In genomic region chr11:25997469-25997868, GRCm38 (mm10) we compare ENCODE assay signal across 21 mouse cellular contexts.
"Had no signal": no experiment of that assay in that cellular context is flagged by ENCODE, and none has a peak within 500 bp of the region (broad histone marks: within the 10 kb centered on the region; RNA-seq: fewer than 3 reads in every experiment).

No protein-coding gene starts in this region.

- H3K27me3 ChIP-seq: kidney, embryonic 15.5 days; limb, embryonic 12.5 days; limb, embryonic 15.5 days; megakaryocyte, embryonic 14.5 days; midbrain, embryonic 13.5 days had no signal

- H3K36me3 ChIP-seq: kidney, embryonic 15.5 days; limb, embryonic 12.5 days; limb, embryonic 15.5 days; midbrain, embryonic 10.5 days; midbrain, embryonic 13.5 days had no signal

- H3K4me2 ChIP-seq: kidney, embryonic 15.5 days; limb, embryonic 12.5 days; limb, embryonic 15.5 days; liver, embryonic 11.5 days; lung, embryonic 14.5 days; midbrain, embryonic 13.5 days had no signal

- DNase-seq: kidney, adult 2 months; kidney, postnatal 14 days; kidney, postnatal 4 days; left cerebral cortex, postnatal 4 days; liver, postnatal 0 days; lung, embryonic 14.5 days; thymus, adult 18-20 months; thymus, postnatal 36 days had no signal

- H3K9me3 ChIP-seq: kidney, embryonic 15.5 days; limb, embryonic 12.5 days; limb, embryonic 15.5 days; midbrain, embryonic 10.5 days; midbrain, embryonic 13.5 days had no signal

- ATAC-seq: intestine, postnatal 0 days; liver, postnatal 0 days; lung, postnatal 0 days; midbrain, embryonic 13.5 days; midbrain, embryonic 16.5 days had no signal

- H3K4me3 ChIP-seq: kidney, embryonic 15.5 days; limb, embryonic 12.5 days; limb, embryonic 15.5 days; megakaryocyte, embryonic 14.5 days; midbrain, embryonic 10.5 days; midbrain, embryonic 13.5 days; myocyte had no signal

- H3K27ac ChIP-seq: kidney, embryonic 15.5 days; limb, embryonic 12.5 days; limb, embryonic 15.5 days; liver, embryonic 14.5 days; macrophage; midbrain, embryonic 10.5 days; midbrain, embryonic 13.5 days had no signal

- H3K4me1 ChIP-seq: limb, embryonic 15.5 days; megakaryocyte, embryonic 14.5 days had no signal

- H3K9ac ChIP-seq: kidney, embryonic 15.5 days; limb, embryonic 12.5 days; limb, embryonic 15.5 days; liver, embryonic 14.5 days; liver, postnatal 0 days; lung, embryonic 14.5 days; midbrain, embryonic 13.5 days had no signal
